Mouse (Mus musculus) cerebellum, adult 8-10 months (tissue): ENCODE data around the gene Daxx.
"Not testable (repeated sequence)": the region's sequence is repeated elsewhere in the genome, so short reads cannot be mapped to it uniquely, and the experiment has no call there.

Source experiments
- DNase-seq: peaks from one replicate; pipeline ENCODE4 v3.0.0; 2022

Gene Daxx

DNA sequence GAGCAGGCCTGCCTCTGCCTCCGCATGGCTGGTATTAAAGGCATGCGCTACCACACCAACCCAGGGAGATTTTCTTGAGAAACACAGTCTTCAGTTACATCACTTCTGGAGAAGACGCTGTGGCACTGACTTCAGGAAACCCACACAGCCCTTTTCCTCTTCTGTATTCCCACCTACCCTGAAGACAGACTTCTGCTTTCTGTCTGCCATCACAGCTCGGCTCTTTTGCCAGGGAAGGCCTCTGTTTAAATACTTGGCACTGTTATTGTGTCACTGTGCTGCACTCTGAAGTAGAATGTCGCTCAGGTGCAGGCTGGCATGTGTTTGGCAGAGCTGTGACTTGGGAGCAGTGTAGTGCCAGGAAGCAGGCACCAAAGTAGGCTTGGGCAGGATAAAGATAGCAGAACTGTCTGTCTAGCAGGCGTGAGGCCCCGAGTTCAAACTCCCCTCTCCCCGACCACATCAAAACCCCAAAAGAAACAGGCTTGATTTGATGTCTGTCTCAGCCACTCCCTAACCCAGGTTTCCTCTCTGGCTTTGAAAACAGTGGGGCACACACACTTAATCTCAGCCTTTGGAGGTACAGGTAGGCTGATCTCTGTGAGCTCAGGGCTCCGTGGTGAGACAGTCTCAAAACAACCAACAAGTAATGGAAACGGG lies 38.3 kb downstream of the Daxx start:
- DNase-seq: no peak

DNA sequence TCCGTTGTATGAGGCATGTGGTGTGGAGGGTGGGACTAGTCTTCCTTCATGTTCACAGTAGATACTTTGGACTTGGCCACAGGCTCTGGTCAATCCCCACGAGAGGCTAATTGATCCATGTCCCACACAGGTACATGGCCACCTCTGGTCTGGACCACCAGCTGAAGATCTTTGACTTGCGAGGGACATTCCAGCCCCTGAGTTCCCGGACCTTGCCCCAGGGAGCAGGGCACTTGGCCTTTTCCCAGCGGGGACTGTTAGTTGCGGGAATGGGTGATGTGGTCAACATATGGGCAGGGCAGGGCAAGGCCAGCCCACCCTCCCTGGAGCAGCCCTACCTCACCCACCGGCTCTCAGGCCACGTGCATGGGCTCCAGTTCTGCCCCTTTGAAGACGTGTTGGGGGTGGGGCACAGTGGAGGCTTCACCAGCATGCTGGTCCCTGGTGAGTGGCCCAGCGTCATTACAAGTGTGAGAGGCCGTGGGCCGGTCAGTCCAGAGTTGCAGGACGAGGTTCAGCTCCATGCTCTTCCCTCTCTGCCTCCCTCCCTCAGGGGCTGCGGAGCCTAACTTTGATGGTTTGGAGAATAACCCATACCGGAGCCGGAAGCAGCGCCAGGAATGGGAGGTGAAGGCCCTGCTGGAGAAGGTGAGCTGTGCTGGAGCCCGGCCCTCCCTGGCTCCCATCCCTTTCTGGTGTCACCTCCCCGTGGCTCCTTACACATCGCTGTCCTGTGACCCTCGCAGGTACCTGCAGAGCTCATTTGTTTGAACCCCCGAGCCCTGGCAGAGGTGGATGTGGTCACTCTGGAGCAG lies 39.1 kb downstream of the Daxx start:
- DNase-seq: peak; percentile 21

- peak; percentile 13 for DNase-seq
These were observed 39.8 kb downstream of the Daxx start for GRCm38 (mm10) chr17:33948905-33949537.

DNA sequence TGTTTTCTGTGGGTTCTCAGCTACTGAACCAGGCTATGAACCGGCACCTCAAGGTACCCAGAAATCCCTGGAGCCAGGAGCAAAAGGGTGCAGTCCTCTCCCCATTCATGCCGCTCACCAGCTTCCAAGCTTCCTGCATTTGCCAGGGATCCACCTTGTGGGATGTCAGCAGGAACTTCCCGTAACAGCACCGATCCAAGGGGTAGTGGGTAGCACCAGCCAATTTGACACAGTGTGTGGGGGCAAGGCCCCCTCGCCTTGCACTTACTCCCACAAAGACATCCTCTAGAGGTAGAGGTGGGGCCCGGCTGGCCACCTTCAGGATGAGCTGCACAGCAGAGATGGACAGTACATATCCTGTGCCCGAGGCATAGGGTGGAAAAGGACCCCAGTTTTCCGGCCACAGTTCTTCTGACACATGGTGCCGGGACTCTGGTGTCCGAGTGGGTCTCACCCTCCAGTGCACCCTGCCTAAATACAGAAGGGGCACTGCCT lies 41.0 kb downstream of the Daxx start:
- DNase-seq: peak; percentile 23

- peak; percentile 54 for DNase-seq
These were observed 42.1 kb downstream of the Daxx start, which contains the start of gene B3galt4 for GRCm38 (mm10) chr17:33951021-33951946. B3galt4 (minus strand) TSS chr17:33951488.

DNA sequence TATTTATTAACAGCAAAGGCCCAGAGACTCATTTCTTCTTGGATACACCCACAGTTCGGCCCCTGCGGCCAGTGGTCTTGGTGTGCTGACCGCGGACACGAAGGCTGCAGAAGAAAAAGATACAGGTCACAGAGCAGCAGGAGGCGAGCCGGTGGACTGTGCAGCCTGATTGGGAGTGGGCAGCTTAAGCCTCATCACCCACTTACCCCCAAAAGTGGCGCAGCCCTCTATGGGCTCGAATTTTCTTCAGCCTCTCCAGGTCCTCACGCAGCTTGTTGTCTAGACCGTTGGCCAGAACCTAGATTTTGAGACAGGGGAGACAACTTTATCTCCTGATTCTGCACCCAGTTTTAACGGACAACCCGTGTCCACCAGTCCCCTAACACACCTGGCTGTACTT lies 42.8 kb downstream of the Daxx start:
- not testable (repeated sequence) for DNase-seq

DNA sequence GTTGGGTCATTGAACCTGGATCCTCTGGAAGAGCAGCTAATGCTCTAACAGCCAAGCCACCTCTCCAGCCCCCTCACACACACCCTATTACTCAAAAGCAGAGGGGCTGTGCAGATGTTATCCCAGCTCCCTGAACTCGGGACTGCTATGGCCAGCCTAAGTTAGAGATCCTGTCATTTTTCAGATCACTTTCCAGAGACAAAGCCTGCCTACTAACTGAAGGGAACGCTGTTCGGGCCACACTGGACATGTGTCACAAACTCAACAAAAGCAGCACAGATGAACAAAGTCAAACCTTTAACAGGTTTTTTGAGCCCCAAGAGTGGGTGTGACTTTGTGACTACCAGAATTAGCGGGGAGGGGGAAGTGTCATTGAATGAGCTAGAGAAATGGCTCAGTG lies 43.7 kb downstream of the Daxx start:
- no peak for DNase-seq

- no peak for DNase-seq
These were observed 44.1 kb downstream of the Daxx start for GRCm38 (mm10) chr17:33953310-33953709.

- DNase-seq: no peak
These were observed 44.8 kb downstream of the Daxx start for GRCm38 (mm10) chr17:33953961-33954565.

GRCm38 (mm10) chr17:33954646-33955554 lies 45.7 kb downstream of the Daxx start:
- DNase-seq: no peak

GRCm38 (mm10) chr17:33955555-33956214 lies 46.5 kb downstream of the Daxx start, which contains the start of the genes Vps52 and Rps18:
Vps52 (plus strand) TSS chr17:33955812.
Rps18 (minus strand) TSS chr17:33956001.
- peak; percentile 98 for DNase-seq

DNA sequence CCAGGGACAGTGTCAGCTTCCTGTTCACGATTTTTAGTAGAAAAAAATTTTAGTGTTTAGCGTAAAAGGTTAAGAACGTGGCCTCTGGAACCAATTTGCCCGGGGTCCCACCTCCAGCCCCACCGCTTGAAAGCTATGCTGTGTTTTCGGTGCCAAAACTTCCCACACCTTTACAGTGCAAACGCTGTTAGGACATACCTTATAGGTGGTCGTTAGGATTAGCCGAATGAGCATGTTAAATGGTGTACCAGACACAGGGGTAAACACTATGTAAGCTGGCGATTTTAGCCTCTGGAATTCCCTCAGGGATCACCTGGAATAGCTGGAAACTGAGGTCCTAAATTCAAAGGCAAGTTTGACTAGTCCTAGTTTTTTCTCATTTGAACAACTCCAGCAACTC lies 47.1 kb downstream of the Daxx start:
- no peak for DNase-seq

DNA sequence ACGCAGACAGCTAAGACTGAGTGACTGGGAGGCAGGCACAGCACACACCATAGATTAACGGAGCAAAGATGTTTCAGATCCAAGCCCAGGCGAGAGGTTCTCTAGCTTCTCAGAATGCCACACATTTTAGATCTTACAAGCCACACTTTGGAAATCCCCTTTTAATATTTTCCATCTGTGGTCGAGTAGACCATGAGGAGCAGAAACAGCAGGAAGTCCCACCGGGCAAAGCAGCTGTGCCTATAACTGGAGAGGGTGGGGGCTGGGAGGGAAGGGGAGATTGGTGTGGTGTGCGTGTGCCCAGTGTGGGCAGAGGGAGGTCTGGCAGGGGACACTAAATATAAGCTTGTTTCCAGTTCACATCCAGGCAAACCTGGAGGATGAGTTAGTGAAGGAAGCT lies 48.3 kb downstream of the Daxx start:
- DNase-seq: no peak

DNA sequence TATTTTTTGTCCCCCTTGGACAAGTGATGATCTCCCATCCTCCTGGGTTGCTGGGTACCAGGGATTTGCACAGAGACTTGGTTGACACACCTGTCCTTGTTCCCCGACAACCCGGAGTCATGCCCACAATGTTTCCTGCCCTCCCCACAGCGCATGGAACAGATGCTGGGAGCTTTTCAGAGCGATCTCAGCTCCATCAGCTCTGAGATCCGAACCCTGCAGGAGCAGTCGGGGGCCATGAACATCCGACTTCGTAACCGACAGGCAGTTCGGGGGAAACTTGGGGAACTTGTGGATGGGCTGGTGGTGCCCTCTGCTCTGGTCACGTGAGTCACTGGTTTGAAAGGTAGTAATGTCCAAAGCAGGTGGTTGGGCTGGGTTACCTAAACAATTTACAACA lies 49.2 kb downstream of the Daxx start:
- DNase-seq: no peak

- DNase-seq: no peak
These were observed 49.9 kb downstream of the Daxx start for GRCm38 (mm10) chr17:33959135-33959534.

GRCm38 (mm10) chr17:33959948-33960347 lies 50.7 kb downstream of the Daxx start:
- no peak for DNase-seq

GRCm38 (mm10) chr17:33962876-33963275 lies 53.7 kb downstream of the Daxx start:
- DNase-seq: no peak
